Mouse (Mus musculus) lung, embryonic 16.5 days (tissue): ENCODE data around the gene Olfr316. TPM values are rescaled to one million over a fixed set of nuclear protein-coding genes. Genes with fewer than 3 reads are reported as not detected.

ENCODE experiments used
- ATAC-seq: fragments of 200-750 bp; cut with Nextera tagmentation; 2 replicates; pipeline ENCODE4 v1.8.0; 2017; ENCODE audit warnings: low read depth, mild to moderate bottlenecking, moderate library complexity
- H3K27ac ChIP-seq: fragments of 300-500 bp; sonication (generic); 2 replicates; pipeline ENCODE4 v1.5.1; 2014; ENCODE audit warnings: mild to moderate bottlenecking, control low read depth, low read length
- H3K27me3 ChIP-seq: fragments of 300-500 bp; sonication (generic); 2 replicates; pipeline ENCODE4 v1.6.1; 2014; ENCODE audit warnings: low read depth, low read length, mixed read lengths; ENCODE audit not compliant: control insufficient read depth, insufficient read depth
- H3K36me3 ChIP-seq: fragments of 300-500 bp; sonication (generic); 2 replicates; pipeline ENCODE4 v1.6.1; 2014; ENCODE audit warnings: low read length; ENCODE audit not compliant: control insufficient read depth, insufficient read depth
- H3K4me1 ChIP-seq: fragments of 300-500 bp; sonication (generic); replicated peaks from 2 replicates; pipeline ENCODE4 v1.6.1; 2014; ENCODE audit warnings: low read length, mixed read lengths; ENCODE audit not compliant: control insufficient read depth, insufficient read depth
- H3K4me2 ChIP-seq: fragments of 300-500 bp; sonication (generic); 2 replicates; pipeline ENCODE4 v1.6.1; 2014; ENCODE audit warnings: low read depth, low read length, control low read depth
- H3K4me3 ChIP-seq: fragments of 300-500 bp; sonication (generic); 2 replicates; pipeline ENCODE4 v1.5.1; 2014; ENCODE audit warnings: mild to moderate bottlenecking, low read length, control low read depth
- H3K9ac ChIP-seq: fragments of 300-500 bp; sonication (generic); 2 replicates; pipeline ENCODE4 v1.6.1; 2014; ENCODE audit warnings: low read length, control low read depth
- H3K9me3 ChIP-seq: fragments of 300-500 bp; sonication (generic); 2 replicates; pipeline ENCODE4 v1.6.1; 2016; ENCODE audit warnings: low read length; ENCODE audit not compliant: control insufficient read depth
- WGBS: fragments of 180-500 bp; shearing (Covaris S2); extraction: QIAGEN DNeasy Blood & Tissue Kit; methylation state at CpG from one replicate; pipeline ENCODE4 v1.1.7; 2014; 5-methylcytosine and 5-hydroxymethylcytosine counted together
- polyA plus RNA-seq: library from polyadenylated mRNA; unstranded; fragments of >200 nt; fragmentation: Nextera tagmentation; extraction: Ambion mirVana; gene quantifications from 2 replicates; pipeline ENCODE4 v1.2.1, GENCODE M21; 2015

The Olfr316 gene
- polyA plus RNA-seq, 1 experiment from 2014 or later = not detected

DNA sequence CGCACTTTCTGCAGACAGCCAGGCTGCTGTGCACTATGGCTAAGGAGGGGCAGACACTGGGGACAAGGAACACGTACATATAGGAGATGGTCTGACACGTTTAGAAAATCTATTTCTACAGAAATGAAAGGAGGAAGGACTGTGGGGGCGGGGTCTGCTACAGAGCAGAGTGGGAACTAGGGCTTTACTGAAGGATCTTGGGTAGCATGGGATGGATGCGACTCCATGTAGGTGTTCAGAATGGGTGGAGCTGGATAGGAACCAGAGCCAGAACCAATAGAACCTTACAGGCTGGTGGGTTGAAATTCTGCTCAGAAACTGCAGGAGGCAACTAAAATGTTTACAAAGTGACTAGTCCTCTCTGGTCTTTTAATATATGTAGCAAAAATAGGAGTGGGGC is 47.2 kb downstream of the Olfr316 start:
- Histone ChIP-seq H3K4me1 (no peaks in the 10 kb centered on the region; the same call in 1 of the 2 replicates), H3K9me3 (no peaks in the 10 kb centered on the region), H3K27me3 (no peaks in the 10 kb centered on the region), H3K36me3 (no peaks in the 10 kb centered on the region), H3K27ac (no peak overlapping the region), H3K4me3 (no peak overlapping the region), H3K4me2 (no peak overlapping the region), H3K9ac (no peak overlapping the region)
- 70% methylated on average over 5 of the region's 5 CpGs for WGBS
- no peak for ATAC-seq

DNA sequence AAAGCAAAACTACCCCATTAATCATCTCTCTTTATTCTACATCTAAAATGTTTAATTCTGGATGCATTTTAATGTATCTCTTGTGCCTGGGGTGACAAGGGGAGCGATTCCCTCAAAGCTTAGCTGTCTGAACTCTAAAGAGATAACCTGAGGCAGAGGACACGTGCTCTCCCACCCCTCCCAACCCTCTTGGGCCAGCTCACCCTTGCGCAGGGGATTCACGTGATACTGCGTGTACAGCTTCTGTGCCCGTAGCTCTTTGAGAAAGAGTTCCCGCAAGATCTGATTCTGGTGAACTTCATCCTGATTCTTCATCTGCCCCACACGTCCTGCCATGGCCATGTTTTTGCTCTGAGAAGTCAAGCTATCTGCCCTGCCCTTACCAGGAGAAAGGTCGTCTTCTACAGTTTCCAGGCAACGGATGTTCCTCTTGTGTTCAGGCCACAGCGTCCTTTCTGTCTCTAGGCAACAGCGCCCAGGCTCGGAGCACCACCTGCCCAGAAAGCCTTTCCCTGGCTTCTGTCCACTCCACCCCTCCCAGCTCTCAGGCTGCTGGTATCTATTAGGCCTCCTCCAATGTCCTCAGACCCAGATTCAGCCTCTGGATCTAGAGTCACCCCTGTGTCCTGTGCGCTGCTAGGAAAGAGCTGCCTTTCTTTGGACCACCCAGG is 49.2 kb downstream of the Olfr316 start, which contains the start of gene Fam183b:
Fam183b (minus strand) TSS at position 403 of the 671 bp plus-strand sequence.
- Histone ChIP-seq H3K27ac (no peak within 1 kb of the TSS), H3K27me3 (no peaks in the 10 kb centered on the region), H3K9ac (no peak within 1 kb of the TSS), H3K9me3 (no peaks in the 10 kb centered on the region), H3K4me2 (peak within 1 kb of the TSS; percentile 4; the same call in 1 of the 2 replicates), H3K4me3 (no peak within 1 kb of the TSS), H3K4me1 (no peaks in the 10 kb centered on the region; the same call in 1 of the 2 replicates), H3K36me3 (no peaks in the 10 kb centered on the region)
- WGBS = 13% methylated on average over 14 of the region's 14 CpGs
- 0 out of 2 replicates have a peak, but pooled peaks have one; percentile 20 for ATAC-seq

DNA sequence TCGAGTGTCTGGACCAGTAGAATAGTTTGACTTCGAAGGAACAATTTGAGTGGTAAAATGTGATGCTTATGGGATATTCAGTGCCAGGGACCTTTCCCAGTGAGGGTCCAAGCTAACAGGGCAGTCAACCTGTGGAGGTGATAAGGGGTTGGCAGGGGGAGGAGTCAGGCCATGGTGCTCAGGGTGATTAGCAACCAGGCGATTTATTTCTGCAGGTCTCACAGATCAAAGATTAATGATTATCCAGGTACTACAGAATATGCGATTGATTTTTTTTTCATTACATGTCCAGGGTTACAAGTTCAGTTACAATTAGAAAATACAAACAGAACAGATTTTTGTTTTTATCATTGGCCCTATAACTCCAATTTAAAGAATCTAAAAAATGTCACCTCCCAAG is 51.3 kb downstream of the Olfr316 start:
- Histone ChIP-seq H3K27ac (no peak overlapping the region), H3K4me1 (no peaks in the 10 kb centered on the region; the same call in 1 of the 2 replicates), H3K27me3 (no peaks in the 10 kb centered on the region), H3K36me3 (no peaks in the 10 kb centered on the region), H3K9me3 (no peaks in the 10 kb centered on the region), H3K9ac (no peak overlapping the region), H3K4me3 (no peak overlapping the region), H3K4me2 (no peak overlapping the region)
- WGBS = 31% methylated on average over 4 of the region's 4 CpGs
- ATAC-seq = no peak

DNA sequence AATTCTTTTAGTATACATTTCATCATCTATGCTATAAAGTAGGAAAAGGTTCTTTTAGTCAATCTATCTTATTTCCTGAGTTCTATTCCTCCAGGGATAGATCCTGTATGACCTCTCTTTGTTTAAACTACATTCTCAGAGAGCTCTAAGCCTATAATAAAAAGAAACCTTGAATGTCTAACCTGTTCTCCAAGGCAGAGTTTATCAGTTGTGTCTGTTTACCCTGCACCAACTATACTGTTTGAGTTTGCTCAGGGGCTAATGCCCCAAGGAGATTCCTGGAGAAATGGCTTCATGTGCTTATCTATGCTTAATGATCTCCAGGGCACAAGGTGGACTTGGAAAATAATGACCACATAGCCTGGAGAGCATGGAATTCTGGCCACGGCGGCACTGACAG is 51.9 kb downstream of the Olfr316 start:
- H3K27me3 ChIP-seq = no peaks in the 10 kb centered on the region
- no peak overlapping the region for H3K4me2 ChIP-seq
- WGBS = 17% methylated on average over 2 of the region's 2 CpGs
- H3K27ac ChIP-seq = no peak overlapping the region
- H3K4me1 ChIP-seq = no peaks in the 10 kb centered on the region; the same call in 1 of the 2 replicates
- no peak overlapping the region for H3K4me3 ChIP-seq
- no peaks in the 10 kb centered on the region for H3K9me3 ChIP-seq
- no peak for ATAC-seq
- no peaks in the 10 kb centered on the region for H3K36me3 ChIP-seq
- no peak overlapping the region for H3K9ac ChIP-seq

Other genes starting within 250 kb of the Olfr316 start
- gene Olfr330, start 217.9 kb upstream of the Olfr316 start, polyA plus RNA-seq = not detected in 2 replicates
- gene Olfr329-ps, start 206.3 kb upstream of the Olfr316 start, polyA plus RNA-seq = not detected in 2 replicates
- gene Olfr328, start 197.1 kb upstream of the Olfr316 start, polyA plus RNA-seq = 0.05 TPM in 1 of 2 replicates, not detected in the other
- gene Olfr224, start 182.2 kb upstream of the Olfr316 start, polyA plus RNA-seq = not detected in 2 replicates
- not detected in 2 replicates for gene Olfr325, start 175.0 kb upstream of the Olfr316 start, polyA plus RNA-seq
- gene Olfr324, start 157.6 kb upstream of the Olfr316 start, polyA plus RNA-seq = not detected in 2 replicates
- not detected in 2 replicates for gene 2210407C18Rik, start 136.7 kb upstream of the Olfr316 start, polyA plus RNA-seq
- not detected in 2 replicates for gene Olfr323, start 122.2 kb upstream of the Olfr316 start, polyA plus RNA-seq
- gene Trim58, start 112.3 kb upstream of the Olfr316 start, polyA plus RNA-seq = 0.09 and 0.19 TPM in 2 replicates
- not detected in 2 replicates for gene Olfr322, start 94.0 kb upstream of the Olfr316 start, polyA plus RNA-seq
- gene Olfr320, start 71.6 kb upstream of the Olfr316 start, polyA plus RNA-seq = not detected in 2 replicates
- gene Olfr319, start 53.6 kb upstream of the Olfr316 start, polyA plus RNA-seq = not detected in 2 replicates
- not detected in 2 replicates for gene Olfr318, start 28.7 kb upstream of the Olfr316 start, polyA plus RNA-seq
- gene Olfr317, start 13.5 kb upstream of the Olfr316 start, polyA plus RNA-seq = not detected in 2 replicates
- gene Olfr315, start 20.5 kb downstream of the Olfr316 start, polyA plus RNA-seq = not detected in 2 replicates
- gene Olfr314, start 30.2 kb downstream of the Olfr316 start, polyA plus RNA-seq = not detected in 2 replicates
- gene Fam183b, start 49.2 kb downstream of the Olfr316 start, polyA plus RNA-seq = 11.9 and 15.8 TPM in 2 replicates
- not detected in 2 replicates for gene Olfr313, start 62.3 kb downstream of the Olfr316 start, polyA plus RNA-seq
- gene Olfr312, start 76.5 kb downstream of the Olfr316 start, polyA plus RNA-seq = 0.08 TPM in 1 of 2 replicates, not detected in the other
- not detected in 2 replicates for gene Olfr311, start 86.5 kb downstream of the Olfr316 start, polyA plus RNA-seq
- gene Gm12258, start 94.4 kb downstream of the Olfr316 start, polyA plus RNA-seq = 8.0 and 9.0 TPM in 2 replicates
- 6.9 and 7.1 TPM in 2 replicates for gene 2810021J22Rik, start 114.5 kb downstream of the Olfr316 start, polyA plus RNA-seq
- gene Zfp39, start 151.5 kb downstream of the Olfr316 start, polyA plus RNA-seq = 4.7 and 6.2 TPM in 2 replicates
- gene Btnl10, start 165.2 kb downstream of the Olfr316 start, polyA plus RNA-seq = 0.08 and 0.38 TPM in 2 replicates
- 150 and 161 TPM in 2 replicates for gene Rnf187, start 186.2 kb downstream of the Olfr316 start, polyA plus RNA-seq
- gene Hist3h2ba, start 196.2 kb downstream of the Olfr316 start, polyA plus RNA-seq = 24.0 and 28.3 TPM in 2 replicates
- 21.8 and 23.3 TPM in 2 replicates for gene Hist3h2a, start 202.0 kb downstream of the Olfr316 start, polyA plus RNA-seq
- 0.41 and 0.65 TPM in 2 replicates for gene Trim17, start 202.0 kb downstream of the Olfr316 start, polyA plus RNA-seq
- 21.9 and 23.2 TPM in 2 replicates for gene Trim11, start 225.4 kb downstream of the Olfr316 start, polyA plus RNA-seq